Mouse (Mus musculus): ENCODE results near the gene Ntm. TPM values are rescaled to one million over a fixed set of nuclear protein-coding genes. Genes with fewer than 3 reads are reported as not detected.

The Ntm gene
- polyA plus RNA-seq, 1 experiment from 2014 or later = 26.5 TPM

GRCm38 (mm10) chr9:29411408-29412180, 551.3 kb downstream of the Ntm start:
- Histone ChIP-seq H3K9ac (peak overlapping the region; percentile 60), H3K36me3 (no peaks in the 10 kb centered on the region), H3K4me3 (peak overlapping the region; percentile 67), H3K27ac (peak overlapping the region; percentile 71), H3K27me3 (peaks cover 24% of the 10 kb centered on the region), H3K4me2 (peak overlapping the region; percentile 96), H3K4me1 (replicated peaks) (peaks cover 16% of the 10 kb centered on the region), H3K9me3 (replicated peaks) (no peaks in the 10 kb centered on the region)
- 1% methylated on average over 40 of the region's 40 CpGs for WGBS
- ATAC-seq (replicated peaks; ENCODE audit: insufficient number of reproducible peaks, insufficient read depth, low FRiP score, low read depth) = peak; percentile 41

- H3K4me1 ChIP-seq (replicated peaks) = peaks cover 16% of the 10 kb centered on the region
- no peak overlapping the region for H3K27ac ChIP-seq
- H3K4me3 ChIP-seq = peak overlapping the region; percentile 67
- peak overlapping the region; percentile 60 for H3K9ac ChIP-seq
- no peaks in the 10 kb centered on the region for H3K36me3 ChIP-seq
- H3K27me3 ChIP-seq = peaks cover 24% of the 10 kb centered on the region
- no peaks in the 10 kb centered on the region for H3K9me3 ChIP-seq (replicated peaks)
- 41% methylated on average over 10 of the region's 10 CpGs for WGBS
- peak overlapping the region; percentile 96 for H3K4me2 ChIP-seq
- ATAC-seq (replicated peaks; ENCODE audit: insufficient number of reproducible peaks, insufficient read depth, low FRiP score, low read depth) = no peak
Measured at GRCm38 (mm10) chr9:29410728-29411407, 552.1 kb downstream of the Ntm start.

- Histone ChIP-seq H3K27me3 (peaks cover 24% of the 10 kb centered on the region), H3K9ac (no peak overlapping the region), H3K36me3 (no peaks in the 10 kb centered on the region), H3K4me2 (peak overlapping the region; percentile 96), H3K9me3 (replicated peaks) (no peaks in the 10 kb centered on the region), H3K4me1 (replicated peaks) (peaks cover 16% of the 10 kb centered on the region), H3K27ac (no peak overlapping the region), H3K4me3 (peak overlapping the region; percentile 67)
- ATAC-seq (replicated peaks; ENCODE audit: insufficient number of reproducible peaks, insufficient read depth, low FRiP score, low read depth) = no peak
- 65% methylated on average over 6 of the region's 6 CpGs for WGBS
Measured at GRCm38 (mm10) chr9:29410284-29410683, 552.7 kb downstream of the Ntm start.

GRCm38 (mm10) chr9:29409216-29409907, 553.6 kb downstream of the Ntm start:
- ATAC-seq (replicated peaks; ENCODE audit: insufficient number of reproducible peaks, insufficient read depth, low FRiP score, low read depth) = no peak
- Histone ChIP-seq H3K27ac (no peak overlapping the region), H3K4me2 (no peak overlapping the region), H3K9ac (no peak overlapping the region), H3K4me1 (replicated peaks) (peaks cover 16% of the 10 kb centered on the region), H3K36me3 (no peaks in the 10 kb centered on the region), H3K9me3 (replicated peaks) (no peaks in the 10 kb centered on the region), H3K27me3 (peaks cover 24% of the 10 kb centered on the region), H3K4me3 (no peak overlapping the region)
- 55% methylated on average over 8 of the region's 8 CpGs for WGBS

- H3K4me2 ChIP-seq = no peak overlapping the region
- no peak overlapping the region for H3K4me3 ChIP-seq
- ATAC-seq (replicated peaks; ENCODE audit: insufficient number of reproducible peaks, insufficient read depth, low FRiP score, low read depth) = no peak
- H3K27me3 ChIP-seq = peaks cover 14% of the 10 kb centered on the region; the same call in 1 of the 2 replicates
- H3K9me3 ChIP-seq (replicated peaks) = no peaks in the 10 kb centered on the region
- H3K9ac ChIP-seq = no peak overlapping the region
- H3K27ac ChIP-seq = no peak overlapping the region
- no peaks in the 10 kb centered on the region for H3K36me3 ChIP-seq
- H3K4me1 ChIP-seq (replicated peaks) = peaks cover 16% of the 10 kb centered on the region
Measured at GRCm38 (mm10) chr9:29407954-29408353, 555.0 kb downstream of the Ntm start.

- H3K4me3 ChIP-seq = no peak overlapping the region
- no peak for ATAC-seq (replicated peaks; ENCODE audit: insufficient number of reproducible peaks, insufficient read depth, low FRiP score, low read depth)
- peaks cover 5% of the 10 kb centered on the region; the same call in 1 of the 2 replicates for H3K27me3 ChIP-seq
- H3K27ac ChIP-seq = no peak overlapping the region
- 88% methylated on average over 2 of the region's 2 CpGs for WGBS
- no peak overlapping the region for H3K4me2 ChIP-seq
- no peaks in the 10 kb centered on the region for H3K36me3 ChIP-seq
- H3K9ac ChIP-seq = no peak overlapping the region
- no peaks in the 10 kb centered on the region for H3K9me3 ChIP-seq (replicated peaks)
- H3K4me1 ChIP-seq (replicated peaks) = peaks cover 9% of the 10 kb centered on the region
Measured at GRCm38 (mm10) chr9:29406973-29407372, 556.0 kb downstream of the Ntm start.

- no peak for ATAC-seq (replicated peaks; ENCODE audit: insufficient number of reproducible peaks, insufficient read depth, low FRiP score, low read depth)
- no peaks in the 10 kb centered on the region for H3K36me3 ChIP-seq
- WGBS = 94% methylated on average over 1 of the region's 1 CpGs
- H3K9me3 ChIP-seq (replicated peaks) = no peaks in the 10 kb centered on the region
- H3K4me2 ChIP-seq = no peak overlapping the region
- H3K4me1 ChIP-seq (replicated peaks) = peaks cover 3% of the 10 kb centered on the region
- H3K27ac ChIP-seq = no peak overlapping the region
- no peak overlapping the region for H3K4me3 ChIP-seq
- no peak overlapping the region for H3K9ac ChIP-seq
- H3K27me3 ChIP-seq = peaks cover under 1% of the 10 kb centered on the region; the same call in 1 of the 2 replicates
Measured at GRCm38 (mm10) chr9:29406046-29406445, 556.9 kb downstream of the Ntm start.

- ATAC-seq (replicated peaks; ENCODE audit: insufficient number of reproducible peaks, insufficient read depth, low FRiP score, low read depth) = no peak
- Histone ChIP-seq H3K4me1 (replicated peaks) (peaks cover 9% of the 10 kb centered on the region), H3K4me2 (no peak overlapping the region), H3K27ac (no peak overlapping the region), H3K4me3 (no peak overlapping the region), H3K9me3 (replicated peaks) (no peaks in the 10 kb centered on the region), H3K27me3 (no peaks in the 10 kb centered on the region), H3K9ac (no peak overlapping the region), H3K36me3 (no peaks in the 10 kb centered on the region)
- 65% methylated on average over 8 of the region's 8 CpGs for WGBS
Measured at GRCm38 (mm10) chr9:29400151-29400550, 562.8 kb downstream of the Ntm start.

GRCm38 (mm10) chr9:29396101-29396500, 566.8 kb downstream of the Ntm start:
- Histone ChIP-seq H3K9ac (no peak overlapping the region), H3K4me3 (no peak overlapping the region), H3K27me3 (no peaks in the 10 kb centered on the region), H3K36me3 (no peaks in the 10 kb centered on the region), H3K4me1 (replicated peaks) (peaks cover 22% of the 10 kb centered on the region), H3K9me3 (replicated peaks) (no peaks in the 10 kb centered on the region), H3K27ac (no peak overlapping the region), H3K4me2 (no peak overlapping the region)
- WGBS = 46% methylated on average over 5 of the region's 5 CpGs
- ATAC-seq (replicated peaks; ENCODE audit: insufficient number of reproducible peaks, insufficient read depth, low FRiP score, low read depth) = no peak

- ATAC-seq (replicated peaks; ENCODE audit: insufficient number of reproducible peaks, insufficient read depth, low FRiP score, low read depth) = no peak
- Histone ChIP-seq H3K9me3 (replicated peaks) (no peaks in the 10 kb centered on the region), H3K27me3 (no peaks in the 10 kb centered on the region), H3K4me3 (no peak overlapping the region), H3K4me2 (no peak overlapping the region), H3K9ac (no peak overlapping the region), H3K4me1 (replicated peaks) (peaks cover 35% of the 10 kb centered on the region), H3K36me3 (no peaks in the 10 kb centered on the region), H3K27ac (no peak overlapping the region)
- 94% methylated on average over 4 of the region's 4 CpGs for WGBS
Measured at GRCm38 (mm10) chr9:29393136-29393535, 569.8 kb downstream of the Ntm start.

- H3K36me3 ChIP-seq = no peaks in the 10 kb centered on the region
- no peaks in the 10 kb centered on the region for H3K27me3 ChIP-seq
- peaks cover 31% of the 10 kb centered on the region for H3K4me1 ChIP-seq (replicated peaks)
- no peak overlapping the region for H3K4me3 ChIP-seq
- no peak overlapping the region for H3K9ac ChIP-seq
- no peaks in the 10 kb centered on the region for H3K9me3 ChIP-seq (replicated peaks)
- WGBS = 51% methylated on average over 11 of the region's 11 CpGs
- no peak for ATAC-seq (replicated peaks; ENCODE audit: insufficient number of reproducible peaks, insufficient read depth, low FRiP score, low read depth)
- H3K27ac ChIP-seq = peak overlapping the region; percentile 64; the same call in 1 of the 2 replicates
- no peak overlapping the region for H3K4me2 ChIP-seq
Measured at GRCm38 (mm10) chr9:29390796-29391517, 572.0 kb downstream of the Ntm start.

All from heart, embryonic 15.5 days (tissue).